Mouse (Mus musculus) forebrain, embryonic 14.5 days (tissue): ENCODE measurements around the gene Dapp1. TPM values are rescaled to one million over a fixed set of nuclear protein-coding genes. Genes with fewer than 3 reads are reported as not detected.
"Not testable (repeated sequence)": the region's sequence is repeated elsewhere in the genome, so short reads cannot be mapped to it uniquely, and the experiment has no call there.

Experiments
- ATAC-seq: fragments of 200-750 bp; cut with Nextera tagmentation; 2 replicates; pipeline ENCODE4 v1.8.0; 2017; ENCODE audit warnings: mild to moderate bottlenecking, moderate library complexity
- DNase-seq: peaks from one replicate; pipeline ENCODE4 v3.0.0-alpha.2; 2015; ENCODE audit warnings: low spot score
- H3K27ac ChIP-seq: fragments of 300-500 bp; sonication (generic); 2 replicates; pipeline ENCODE4 v1.5.1; 2014; ENCODE audit warnings: low read depth, mild to moderate bottlenecking, control low read depth, low read length, moderate library complexity
- H3K27me3 ChIP-seq: fragments of 300-500 bp; sonication (generic); replicated peaks from 2 replicates; pipeline ENCODE4 v1.6.1; 2014; ENCODE audit warnings: low read length, control low read depth, mixed read lengths; ENCODE audit not compliant: control insufficient read depth, insufficient read depth
- H3K36me3 ChIP-seq: fragments of 300-500 bp; sonication (generic); 2 replicates; pipeline ENCODE4 v1.6.1; 2014; ENCODE audit warnings: low read length, control low read depth; ENCODE audit not compliant: control insufficient read depth, insufficient read depth
- H3K4me1 ChIP-seq: fragments of 300-500 bp; sonication (generic); 2 replicates; pipeline ENCODE4 v1.6.1; 2014; ENCODE audit warnings: antibody characterized with exemption, low read length, control low read depth; ENCODE audit not compliant: control insufficient read depth, insufficient read depth
- H3K4me2 ChIP-seq: fragments of 300-500 bp; sonication (generic); 2 replicates; pipeline ENCODE4 v1.6.1; 2014; ENCODE audit warnings: mild to moderate bottlenecking, control low read depth, low read length
- H3K4me3 ChIP-seq: fragments of 300-500 bp; sonication (generic); 2 replicates; pipeline ENCODE4 v1.5.1; 2014; ENCODE audit warnings: low read depth, low read length, control low read depth
- H3K9ac ChIP-seq: fragments of 300-500 bp; sonication (generic); 2 replicates; pipeline ENCODE4 v1.6.1; 2014; ENCODE audit warnings: mild to moderate bottlenecking, low read length, control low read depth, moderate library complexity
- H3K9me3 ChIP-seq: fragments of 300-500 bp; sonication (generic); replicated peaks from 2 replicates; pipeline ENCODE4 v1.6.1; 2016; ENCODE audit warnings: low read length, control low read depth, mixed read lengths; ENCODE audit not compliant: control insufficient read depth
- WGBS: fragments of 180-500 bp; shearing (Covaris S2); extraction: QIAGEN DNeasy Blood & Tissue Kit; methylation state at CpG from one replicate; pipeline ENCODE4 v1.1.7; 2014; 5-methylcytosine and 5-hydroxymethylcytosine counted together
- polyA plus RNA-seq: library from polyadenylated mRNA; unstranded; fragments of >200 nt; fragmentation: Nextera tagmentation; extraction: Ambion mirVana; gene quantifications from 2 replicates; pipeline ENCODE4 v1.2.1, GENCODE M21; 2014

Gene Dapp1
- polyA plus RNA-seq, 1 experiment from 2014 or later = 2.4 TPM

GRCm38 (mm10) chr3:137954256-137954916, 27.0 kb downstream of the Dapp1 start:
- Histone ChIP-seq H3K9me3 (no peaks in the 10 kb centered on the region), H3K27me3 (no peaks in the 10 kb centered on the region), H3K9ac (no peak overlapping the region), H3K4me1 (0 out of 2 replicates have a peak, but pooled peaks cover 3% of the 10 kb centered on the region), H3K36me3 (no peaks in the 10 kb centered on the region), H3K4me3 (no peak overlapping the region), H3K27ac (no peak overlapping the region), H3K4me2 (no peak overlapping the region)
- ATAC-seq (no peak), DNase-seq (no peak)
- 74% methylated on average over 23 of the region's 23 CpGs for WGBS

- H3K4me1 ChIP-seq = 0 out of 2 replicates have a peak, but pooled peaks cover 3% of the 10 kb centered on the region
- H3K36me3 ChIP-seq = no peaks in the 10 kb centered on the region
- H3K9me3 ChIP-seq = no peaks in the 10 kb centered on the region
- H3K4me2 ChIP-seq = no peak overlapping the region
- H3K27ac ChIP-seq = no peak overlapping the region
- peak; percentile 82; the same call in 1 of the 2 replicates for ATAC-seq
- 77% methylated on average over 14 of the region's 14 CpGs for WGBS
- H3K4me3 ChIP-seq = no peak overlapping the region
- no peak overlapping the region for H3K9ac ChIP-seq
- DNase-seq = peak; percentile 81
- no peaks in the 10 kb centered on the region for H3K27me3 ChIP-seq
These were observed 28.1 kb downstream of the Dapp1 start for GRCm38 (mm10) chr3:137952914-137953880.

- Histone ChIP-seq H3K36me3 (no peaks in the 10 kb centered on the region), H3K4me1 (0 out of 2 replicates have a peak, but pooled peaks cover 3% of the 10 kb centered on the region), H3K27ac (peak overlapping the region; percentile 56; the same call in 1 of the 2 replicates), H3K4me3 (no peak overlapping the region), H3K27me3 (no peaks in the 10 kb centered on the region), H3K9me3 (no peaks in the 10 kb centered on the region), H3K9ac (no peak overlapping the region), H3K4me2 (no peak overlapping the region)
- WGBS = 92% methylated on average over 4 of the region's 4 CpGs
- ATAC-seq (peak; percentile 33; the same call in 1 of the 2 replicates), DNase-seq (no peak)
These were observed 29.0 kb downstream of the Dapp1 start for GRCm38 (mm10) chr3:137952225-137952913.

DNA sequence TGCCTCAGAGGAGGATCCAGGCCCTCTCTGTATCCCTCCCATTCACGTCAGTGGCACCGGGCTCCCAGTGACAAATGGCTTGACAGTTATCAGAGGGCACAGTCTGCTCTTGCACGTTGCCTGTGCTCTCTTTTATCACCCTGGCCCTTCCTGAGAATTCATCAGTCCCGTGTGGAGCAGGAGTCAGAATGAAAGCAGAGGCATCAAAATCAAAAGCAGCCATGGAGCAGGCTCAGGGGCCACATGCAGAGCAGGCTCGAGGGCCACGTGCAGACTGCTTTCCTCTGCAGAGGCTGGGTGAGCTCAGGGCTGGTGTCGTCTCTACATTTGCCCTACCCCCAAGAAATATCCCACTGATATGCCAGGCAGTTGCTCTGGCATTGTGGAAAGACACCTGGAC, 29.5 kb downstream of the Dapp1 start:
- Histone ChIP-seq H3K4me2 (no peak overlapping the region), H3K4me1 (0 out of 2 replicates have a peak, but pooled peaks cover 3% of the 10 kb centered on the region), H3K9ac (no peak overlapping the region), H3K36me3 (no peaks in the 10 kb centered on the region), H3K27ac (no peak overlapping the region), H3K27me3 (no peaks in the 10 kb centered on the region), H3K9me3 (no peaks in the 10 kb centered on the region), H3K4me3 (no peak overlapping the region)
- DNase-seq = no peak
- 49% methylated on average over 7 of the region's 7 CpGs for WGBS
- no peak for ATAC-seq

- not testable (repeated sequence) for H3K36me3 ChIP-seq, DNase-seq, H3K4me1 ChIP-seq, H3K4me3 ChIP-seq, H3K27ac ChIP-seq, H3K27me3 ChIP-seq, H3K4me2 ChIP-seq, H3K9ac ChIP-seq, H3K9me3 ChIP-seq, ATAC-seq
- WGBS = 89% methylated on average over 3 of the region's 3 CpGs
These were observed 30.0 kb downstream of the Dapp1 start for GRCm38 (mm10) chr3:137951302-137951701.

DNA sequence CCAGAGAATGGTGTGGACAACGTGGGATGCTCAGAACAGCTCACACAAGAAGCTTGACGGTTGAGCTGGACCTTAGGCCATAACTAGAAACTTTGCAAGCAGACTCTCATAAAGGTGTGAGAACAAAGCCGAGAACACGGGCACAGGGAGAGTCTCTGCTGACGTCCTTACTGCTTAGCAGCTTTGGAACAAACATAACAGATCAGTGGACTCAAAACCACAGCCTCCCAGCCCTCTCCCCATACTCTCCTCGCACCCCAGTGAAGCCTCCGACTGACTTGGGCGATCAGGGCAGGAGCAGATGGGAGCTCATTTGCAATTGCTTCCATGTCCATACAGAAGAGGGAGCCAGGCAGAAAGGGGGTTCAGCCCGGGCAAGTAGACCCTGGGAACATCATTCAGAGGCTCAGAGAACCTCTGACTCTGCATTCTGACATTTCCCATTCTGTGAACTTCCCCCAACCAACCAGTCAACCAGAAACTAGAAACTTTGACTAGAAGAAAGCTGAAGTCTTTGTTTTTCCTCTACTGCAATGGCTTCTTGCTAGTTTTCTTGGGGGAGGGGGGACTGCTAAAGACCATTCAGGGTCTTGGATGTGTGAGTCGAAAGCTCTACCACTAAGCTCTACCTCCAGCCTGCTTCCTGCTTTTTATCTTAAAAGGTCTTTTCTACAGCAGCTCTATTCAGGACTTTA, 31.0 kb downstream of the Dapp1 start:
- WGBS = 80% methylated on average over 10 of the region's 10 CpGs
- no peak for DNase-seq
- H3K4me1 ChIP-seq = no peaks in the 10 kb centered on the region
- no peak overlapping the region for H3K4me2 ChIP-seq
- no peaks in the 10 kb centered on the region for H3K36me3 ChIP-seq
- no peak overlapping the region for H3K4me3 ChIP-seq
- no peaks in the 10 kb centered on the region for H3K27me3 ChIP-seq
- ATAC-seq = no peak
- no peak overlapping the region for H3K9ac ChIP-seq
- H3K27ac ChIP-seq = no peak overlapping the region
- H3K9me3 ChIP-seq = no peaks in the 10 kb centered on the region

DNA sequence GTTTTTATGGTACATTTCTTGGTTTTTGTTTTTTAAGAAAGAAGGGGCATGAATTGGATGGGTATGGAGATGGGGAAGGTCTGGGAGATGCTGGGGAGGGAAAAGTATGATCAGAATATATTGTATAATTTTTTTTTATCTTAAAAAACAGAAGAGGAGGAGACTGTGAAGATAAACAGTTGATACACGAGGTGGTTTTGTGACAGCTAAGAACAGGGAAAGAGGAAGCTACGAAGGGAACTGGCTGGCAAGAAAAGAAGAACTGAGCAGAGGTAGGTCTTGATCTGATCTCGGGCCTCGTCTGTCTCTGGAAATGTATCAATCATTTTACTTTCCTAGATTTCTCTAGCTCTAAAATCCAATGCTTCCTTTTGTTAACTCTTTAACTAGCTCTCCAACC, 33.8 kb downstream of the Dapp1 start:
- Histone ChIP-seq H3K9me3 (no peaks in the 10 kb centered on the region), H3K4me1 (no peaks in the 10 kb centered on the region), H3K9ac (no peak overlapping the region), H3K27me3 (no peaks in the 10 kb centered on the region), H3K36me3 (no peaks in the 10 kb centered on the region), H3K4me2 (no peak overlapping the region), H3K27ac (no peak overlapping the region), H3K4me3 (no peak overlapping the region)
- no peak for ATAC-seq
- no peak for DNase-seq
- 87% methylated on average over 4 of the region's 4 CpGs for WGBS

GRCm38 (mm10) chr3:137946827-137947226, 34.5 kb downstream of the Dapp1 start:
- H3K36me3 ChIP-seq = no peaks in the 10 kb centered on the region
- H3K27me3 ChIP-seq = no peaks in the 10 kb centered on the region
- DNase-seq = no peak
- H3K9ac ChIP-seq = no peak overlapping the region
- 85% methylated on average over 3 of the region's 3 CpGs for WGBS
- no peak overlapping the region for H3K4me2 ChIP-seq
- ATAC-seq = no peak
- H3K4me3 ChIP-seq = no peak overlapping the region
- H3K9me3 ChIP-seq = no peaks in the 10 kb centered on the region
- H3K4me1 ChIP-seq = no peaks in the 10 kb centered on the region
- no peak overlapping the region for H3K27ac ChIP-seq
